Mouse (Mus musculus) cerebellum, adult 2 months (tissue): ENCODE measurements around the gene Gid8.

Experiments
- CTCF ChIP-seq: fragments of 200-500 bp; IDR thresholded peaks from 2 replicates; pipeline ENCODE4 v1.5.1; 2011; ENCODE audit warnings: low read depth, mild to moderate bottlenecking, control low read depth, low read length, moderate library complexity, borderline replicate concordance; ENCODE audit not compliant: insufficient read depth
- POLR2A ChIP-seq: fragments of 200-500 bp; IDR thresholded peaks from 2 replicates; pipeline ENCODE4 v1.6.1; 2011; ENCODE audit warnings: low read length, control low read depth, borderline replicate concordance; ENCODE audit not compliant: insufficient read depth

DNA sequence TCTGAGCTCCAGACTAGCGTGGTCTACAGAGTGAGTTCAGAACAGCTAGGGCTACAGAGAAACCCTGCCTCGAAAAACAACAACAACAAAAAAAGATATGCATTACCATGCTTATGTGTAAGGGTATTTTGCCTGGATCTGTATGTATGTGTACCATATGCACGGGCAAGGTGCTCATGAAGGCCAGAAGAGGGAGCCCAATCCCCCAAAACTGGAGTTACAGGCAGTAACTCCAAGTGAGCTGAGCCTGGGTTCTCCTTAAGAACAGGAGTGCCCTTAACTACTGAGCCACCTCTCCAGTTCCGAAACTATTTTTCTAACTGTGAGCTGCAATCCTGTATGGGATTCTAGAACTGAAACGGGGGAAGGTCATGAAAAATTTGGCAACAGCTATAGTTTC lies 3.9 kb upstream of the Gid8 start:
- no peak for TF ChIP-seq POLR2A
- TF ChIP-seq CTCF: no peak
